Mouse (Mus musculus) embryonic facial prominence, embryonic 10.5 days (tissue): Measurements from ENCODE around the gene Uxs1. TPM values are rescaled to one million over a fixed set of nuclear protein-coding genes. Genes with fewer than 3 reads are reported as not detected.

Experiments
- DNase-seq: peaks from one replicate; pipeline ENCODE4 v3.0.0-alpha.2; 2017; ENCODE audit warnings: low spot score
- H3K27ac ChIP-seq: fragments of 300-500 bp; sonication (generic); replicated peaks from 2 replicates; pipeline ENCODE4 v1.5.1; 2016; ENCODE audit warnings: mild to moderate bottlenecking
- H3K27me3 ChIP-seq: fragments of 300-500 bp; sonication (generic); replicated peaks from 2 replicates; pipeline ENCODE4 v1.6.1; 2016; ENCODE audit warnings: low read depth, mild to moderate bottlenecking; ENCODE audit not compliant: poor library complexity, severe bottlenecking
- H3K36me3 ChIP-seq: fragments of 300-500 bp; sonication (generic); replicated peaks from 2 replicates; pipeline ENCODE4 v1.6.1; 2016; ENCODE audit warnings: mild to moderate bottlenecking, moderate library complexity
- H3K4me1 ChIP-seq: fragments of 300-500 bp; sonication (generic); 2 replicates; pipeline ENCODE4 v1.6.1; 2016
- H3K4me3 ChIP-seq: fragments of 300-500 bp; sonication (generic); 2 replicates; pipeline ENCODE4 v1.5.1; 2016; ENCODE audit warnings: mild to moderate bottlenecking, moderate library complexity
- H3K9me3 ChIP-seq: fragments of 300-500 bp; sonication (generic); 2 replicates; pipeline ENCODE4 v1.6.1; 2016; ENCODE audit warnings: mild to moderate bottlenecking
- WGBS: fragments of 180-500 bp; shearing (Covaris S2); methylation state at CpG from one replicate; pipeline ENCODE4 v1.1.7; 2016; 5-methylcytosine and 5-hydroxymethylcytosine counted together
- polyA plus RNA-seq: library from polyadenylated mRNA; unstranded; fragments of >200 nt; fragmentation: Nextera tagmentation; extraction: Ambion mirVana; gene quantifications from 2 replicates; pipeline ENCODE4 v1.2.1, GENCODE M21; 2016

Gene Uxs1
- polyA plus RNA-seq, 1 experiment from 2014 or later = 20.1 TPM

DNA sequence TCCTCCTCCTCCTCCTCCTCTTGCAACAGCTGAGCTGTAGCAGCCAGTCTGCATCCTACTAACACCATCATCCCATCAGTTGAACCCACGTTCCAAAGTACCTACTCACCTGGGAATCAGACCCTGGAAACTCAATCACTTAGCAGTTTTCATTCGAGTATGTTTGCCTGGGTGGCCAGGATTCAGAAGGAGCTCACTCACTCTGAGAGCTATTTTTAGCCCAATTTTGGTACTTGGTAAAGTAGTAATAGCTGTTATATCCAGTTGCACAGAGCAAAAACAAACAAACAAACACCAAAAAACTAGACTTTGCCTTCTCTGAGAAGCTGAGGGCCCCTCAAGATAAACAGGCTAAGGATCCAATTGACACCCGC is 985 bp downstream of the Uxs1 start:
- DNase-seq = peak; percentile 20
- Histone ChIP-seq H3K36me3 (peaks cover 14% of the 10 kb centered on the region), H3K4me1 (peaks cover 18% of the 10 kb centered on the region), H3K9me3 (no peaks in the 10 kb centered on the region), H3K27ac (peak overlapping the region; percentile 95), H3K4me3 (peak overlapping the region; percentile 73), H3K27me3 (no peaks in the 10 kb centered on the region)
- WGBS = 0% methylated on average over 3 of the region's 3 CpGs

- no peak overlapping the region for H3K27ac ChIP-seq
- no peaks in the 10 kb centered on the region for H3K27me3 ChIP-seq
- DNase-seq = no peak
- H3K36me3 ChIP-seq = peaks cover 14% of the 10 kb centered on the region
- no peaks in the 10 kb centered on the region for H3K9me3 ChIP-seq
- no peak overlapping the region for H3K4me3 ChIP-seq
- H3K4me1 ChIP-seq = peaks cover 18% of the 10 kb centered on the region
- WGBS = 89% methylated on average over 1 of the region's 1 CpGs
Measured at GRCm38 (mm10) chr1:43823406-43823805, 4.2 kb downstream of the Uxs1 start.

GRCm38 (mm10) chr1:43822586-43822985 is 5.0 kb downstream of the Uxs1 start:
- no peak for DNase-seq
- Histone ChIP-seq H3K9me3 (no peaks in the 10 kb centered on the region), H3K4me1 (peaks cover 18% of the 10 kb centered on the region), H3K27ac (no peak overlapping the region), H3K27me3 (no peaks in the 10 kb centered on the region), H3K4me3 (no peak overlapping the region), H3K36me3 (peaks cover 14% of the 10 kb centered on the region)
- 80% methylated on average over 5 of the region's 5 CpGs for WGBS

- Histone ChIP-seq H3K9me3 (no peaks in the 10 kb centered on the region), H3K4me3 (no peak overlapping the region), H3K27ac (no peak overlapping the region), H3K27me3 (no peaks in the 10 kb centered on the region), H3K36me3 (peaks cover 14% of the 10 kb centered on the region), H3K4me1 (peaks cover 18% of the 10 kb centered on the region)
- no peak for DNase-seq
- 92% methylated on average over 1 of the region's 1 CpGs for WGBS
Measured at GRCm38 (mm10) chr1:43821804-43822203, 5.8 kb downstream of the Uxs1 start.

DNA sequence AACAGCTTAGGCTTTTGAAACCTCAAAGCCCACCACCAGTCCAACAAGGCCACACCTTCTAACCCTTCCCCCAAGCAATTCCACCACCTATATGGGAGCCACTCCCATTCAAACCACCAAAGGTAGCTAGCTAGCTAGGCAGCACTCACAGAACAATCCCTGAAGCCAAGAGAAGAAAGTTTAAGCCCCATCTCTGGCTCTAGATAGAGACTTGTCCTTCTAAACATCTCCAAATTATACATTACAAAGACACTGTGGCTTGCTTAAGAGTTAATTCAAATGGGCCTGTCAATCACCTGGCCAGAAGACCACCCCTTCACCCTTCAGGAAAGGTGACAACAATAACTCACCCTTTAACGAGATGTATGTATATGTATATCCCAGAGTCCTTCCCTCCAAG is 7.0 kb downstream of the Uxs1 start:
- H3K27ac ChIP-seq = no peak overlapping the region
- peaks cover 5% of the 10 kb centered on the region for H3K4me1 ChIP-seq
- 56% methylated on average over 1 of the region's 1 CpGs for WGBS
- peaks cover 14% of the 10 kb centered on the region for H3K36me3 ChIP-seq
- H3K4me3 ChIP-seq = no peak overlapping the region
- no peaks in the 10 kb centered on the region for H3K9me3 ChIP-seq
- no peaks in the 10 kb centered on the region for H3K27me3 ChIP-seq
- DNase-seq = no peak

DNA sequence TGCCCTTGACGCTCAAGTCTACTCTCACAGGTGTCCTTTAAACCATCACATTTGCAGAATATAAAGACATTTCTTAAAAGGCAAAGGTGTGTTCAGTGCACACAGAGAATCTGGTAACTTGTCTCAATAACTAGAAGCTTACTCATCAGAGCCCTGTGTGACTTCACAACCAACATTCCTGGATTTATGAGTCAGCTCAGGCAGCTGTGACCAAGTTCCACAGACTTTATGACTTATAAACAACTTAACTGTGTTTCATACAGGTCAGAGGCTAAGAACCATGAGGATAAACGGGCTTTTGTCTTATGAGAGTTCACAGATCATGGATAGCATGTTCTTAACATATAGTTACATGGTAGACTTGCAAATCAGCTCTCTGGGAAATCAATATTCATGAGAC is 8.5 kb downstream of the Uxs1 start:
- H3K4me3 ChIP-seq = no peak overlapping the region
- peaks cover 8% of the 10 kb centered on the region for H3K36me3 ChIP-seq
- no peaks in the 10 kb centered on the region for H3K9me3 ChIP-seq
- H3K4me1 ChIP-seq = no peaks in the 10 kb centered on the region
- DNase-seq = no peak
- H3K27me3 ChIP-seq = no peaks in the 10 kb centered on the region
- H3K27ac ChIP-seq = no peak overlapping the region
- 83% methylated on average over 2 of the region's 2 CpGs for WGBS

- DNase-seq = no peak
- Histone ChIP-seq H3K36me3 (peaks cover 5% of the 10 kb centered on the region), H3K27ac (no peak overlapping the region), H3K4me3 (no peak overlapping the region), H3K9me3 (no peaks in the 10 kb centered on the region), H3K27me3 (no peaks in the 10 kb centered on the region), H3K4me1 (no peaks in the 10 kb centered on the region)
- 88% methylated on average over 4 of the region's 4 CpGs for WGBS
Measured at GRCm38 (mm10) chr1:43818356-43818755, 9.2 kb downstream of the Uxs1 start.

- Histone ChIP-seq H3K27me3 (no peaks in the 10 kb centered on the region), H3K4me1 (no peaks in the 10 kb centered on the region), H3K9me3 (peaks cover 8% of the 10 kb centered on the region; the same call in 1 of the 2 replicates), H3K4me3 (no peak overlapping the region), H3K36me3 (peaks cover 26% of the 10 kb centered on the region), H3K27ac (no peak overlapping the region)
- DNase-seq = no peak
- 96% methylated on average over 1 of the region's 1 CpGs for WGBS
Measured at GRCm38 (mm10) chr1:43811764-43812163, 15.8 kb downstream of the Uxs1 start.

DNA sequence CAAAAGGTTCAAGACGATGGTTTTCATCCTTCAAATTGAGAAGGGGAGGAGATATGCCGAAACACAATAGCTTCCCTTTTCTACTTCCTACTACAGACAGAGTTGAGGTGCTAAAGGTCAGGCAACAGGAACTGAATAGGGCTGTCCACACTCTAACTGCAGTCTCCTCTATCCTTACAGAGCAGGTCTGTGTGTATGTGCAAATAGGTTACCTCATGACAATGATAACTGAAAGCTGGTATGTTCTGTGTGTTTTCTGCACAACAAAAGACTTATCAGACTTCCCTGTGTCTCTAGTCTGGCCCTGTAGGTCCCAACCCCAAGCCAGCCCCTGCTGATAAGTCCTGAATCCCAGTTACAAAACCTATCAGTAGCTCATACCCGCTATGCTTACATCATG is 16.5 kb downstream of the Uxs1 start:
- 88% methylated on average over 3 of the region's 3 CpGs for WGBS
- H3K27ac ChIP-seq = no peak overlapping the region
- H3K4me3 ChIP-seq = no peak overlapping the region
- H3K27me3 ChIP-seq = no peaks in the 10 kb centered on the region
- no peak for DNase-seq
- peaks cover 8% of the 10 kb centered on the region; the same call in 1 of the 2 replicates for H3K9me3 ChIP-seq
- peaks cover 26% of the 10 kb centered on the region for H3K36me3 ChIP-seq
- H3K4me1 ChIP-seq = no peaks in the 10 kb centered on the region

DNA sequence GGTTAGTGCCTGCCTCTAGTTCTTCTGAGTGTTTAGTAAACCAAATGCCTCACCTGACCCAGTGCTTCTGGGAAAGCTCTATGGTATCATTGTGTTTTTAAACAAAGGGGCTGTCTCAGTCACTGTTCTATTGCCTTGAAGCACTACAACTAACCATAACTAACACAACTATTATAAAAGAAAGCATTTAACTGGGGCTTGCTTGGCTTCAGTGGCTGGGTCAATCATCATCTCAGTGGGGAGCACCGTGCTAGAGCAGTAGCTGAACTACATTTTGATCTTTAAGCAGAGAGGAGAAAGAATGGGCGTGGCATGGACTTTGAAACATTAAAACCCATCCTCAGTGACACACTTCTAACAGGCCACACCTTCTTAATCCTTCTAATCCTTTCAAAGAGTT is 18.2 kb downstream of the Uxs1 start:
- H3K9me3 ChIP-seq = peaks cover 8% of the 10 kb centered on the region; the same call in 1 of the 2 replicates

DNA sequence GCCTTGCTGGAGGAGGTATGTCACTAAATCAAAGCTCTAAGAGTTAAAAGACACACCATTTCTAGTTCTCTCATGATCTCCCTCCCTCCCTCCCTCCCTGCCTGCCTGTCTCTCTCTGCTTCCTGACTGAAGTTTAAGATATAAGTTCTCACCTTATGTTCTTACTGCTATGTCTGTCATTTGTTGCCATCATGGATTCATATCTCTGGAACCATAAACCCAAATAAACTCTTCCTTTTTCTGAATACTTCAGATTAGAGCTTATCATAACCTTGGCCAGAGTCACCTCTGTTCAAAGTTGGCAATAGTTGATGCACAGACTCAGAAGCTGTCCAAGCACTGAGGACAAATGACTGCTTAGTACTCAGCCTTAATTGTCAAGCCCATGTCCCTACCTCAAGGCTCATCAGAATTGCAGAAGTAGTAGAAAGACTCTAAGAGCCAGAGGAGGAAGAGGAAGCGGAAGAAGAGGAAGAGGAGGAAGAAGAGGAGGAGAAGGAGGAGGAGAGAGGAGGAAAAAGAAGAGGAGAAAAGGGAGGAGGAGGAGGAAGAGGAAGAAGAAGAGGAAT is 23.6 kb downstream of the Uxs1 start:
- WGBS = 98% methylated on average over 1 of the region's 1 CpGs

More for the DNA sequence above, 18.2 kb downstream of the Uxs1 start:
- Histone ChIP-seq H3K4me1 (no peaks in the 10 kb centered on the region), H3K27ac (no peak overlapping the region), H3K27me3 (no peaks in the 10 kb centered on the region), H3K4me3 (no peak overlapping the region), H3K36me3 (peaks cover 28% of the 10 kb centered on the region)
- no peak for DNase-seq
- 94% methylated on average over 2 of the region's 2 CpGs for WGBS

GRCm38 (mm10) chr1:43798048-43798447 is 29.6 kb downstream of the Uxs1 start:
- H3K27me3 ChIP-seq = no peaks in the 10 kb centered on the region
- H3K4me1 ChIP-seq = no peaks in the 10 kb centered on the region
- no peak overlapping the region for H3K4me3 ChIP-seq
- H3K9me3 ChIP-seq = no peaks in the 10 kb centered on the region
- no peak overlapping the region for H3K27ac ChIP-seq
- peaks cover 54% of the 10 kb centered on the region for H3K36me3 ChIP-seq
- DNase-seq = no peak
- WGBS = 94% methylated on average over 3 of the region's 3 CpGs

More for the DNA sequence above, 23.6 kb downstream of the Uxs1 start:
- peaks cover 46% of the 10 kb centered on the region for H3K36me3 ChIP-seq
- H3K27me3 ChIP-seq = no peaks in the 10 kb centered on the region
- no peak overlapping the region for H3K4me3 ChIP-seq
- no peaks in the 10 kb centered on the region for H3K4me1 ChIP-seq
- H3K9me3 ChIP-seq = no peaks in the 10 kb centered on the region
- no peak overlapping the region for H3K27ac ChIP-seq
- no peak for DNase-seq

- H3K9me3 ChIP-seq = no peaks in the 10 kb centered on the region
- 93% methylated on average over 2 of the region's 2 CpGs for WGBS
- no peaks in the 10 kb centered on the region for H3K4me1 ChIP-seq
- peaks cover 36% of the 10 kb centered on the region for H3K36me3 ChIP-seq
- no peaks in the 10 kb centered on the region for H3K27me3 ChIP-seq
- no peak for DNase-seq
- H3K4me3 ChIP-seq = no peak overlapping the region
- H3K27ac ChIP-seq = no peak overlapping the region
Measured at GRCm38 (mm10) chr1:43789765-43790164, 37.8 kb downstream of the Uxs1 start.
